Mouse (Mus musculus) midbrain, embryonic 13.5 days (tissue): Measurements from ENCODE around the gene Cryge. TPM values are rescaled to one million over a fixed set of nuclear protein-coding genes. Genes with fewer than 3 reads are reported as not detected.
"Not testable (repeated sequence)": the region's sequence is repeated elsewhere in the genome, so short reads cannot be mapped to it uniquely, and the experiment has no call there.

Source experiments
- ATAC-seq: fragments of 200-750 bp; cut with Nextera tagmentation; 2 replicates; pipeline ENCODE4 v1.8.0; 2017; ENCODE audit warnings: mild to moderate bottlenecking, moderate TSS enrichment, moderate library complexity
- H3K27ac ChIP-seq: fragments of 300-500 bp; sonication (generic); 2 replicates; pipeline ENCODE4 v1.5.1; 2015; ENCODE audit warnings: inconsistent platforms, mild to moderate bottlenecking, moderate library complexity
- H3K27me3 ChIP-seq: fragments of 300-500 bp; sonication (generic); 2 replicates; pipeline ENCODE4 v1.6.1; 2015; ENCODE audit warnings: mild to moderate bottlenecking, inconsistent platforms
- H3K36me3 ChIP-seq: fragments of 300-500 bp; sonication (generic); 2 replicates; pipeline ENCODE4 v1.6.1; 2015; ENCODE audit warnings: mild to moderate bottlenecking, inconsistent platforms
- H3K4me1 ChIP-seq: fragments of 300-500 bp; sonication (generic); replicated peaks from 2 replicates; pipeline ENCODE4 v1.6.1; 2015; ENCODE audit warnings: inconsistent platforms
- H3K4me2 ChIP-seq: fragments of 300-500 bp; sonication (generic); replicated peaks from 2 replicates; pipeline ENCODE4 v1.6.1; 2015; ENCODE audit warnings: moderate library complexity, mild to moderate bottlenecking, inconsistent platforms
- H3K4me3 ChIP-seq: fragments of 300-500 bp; sonication (generic); replicated peaks from 2 replicates; pipeline ENCODE4 v1.5.1; 2015; ENCODE audit warnings: mild to moderate bottlenecking, inconsistent platforms
- H3K9ac ChIP-seq: fragments of 300-500 bp; sonication (generic); replicated peaks from 2 replicates; pipeline ENCODE4 v1.6.1; 2015; ENCODE audit warnings: mild to moderate bottlenecking, inconsistent platforms
- H3K9me3 ChIP-seq: fragments of 300-500 bp; sonication (generic); 2 replicates; pipeline ENCODE4 v1.6.1; 2016; ENCODE audit warnings: mild to moderate bottlenecking, inconsistent platforms
- WGBS: fragments of 180-500 bp; shearing (Covaris S2); methylation state at CpG from one replicate; pipeline ENCODE4 v1.1.7; 2015; 5-methylcytosine and 5-hydroxymethylcytosine counted together
- polyA plus RNA-seq: library from polyadenylated mRNA; unstranded; fragments of >200 nt; fragmentation: Nextera tagmentation; extraction: Ambion mirVana; gene quantifications from 2 replicates; pipeline ENCODE4 v1.2.1, GENCODE M21; 2015

Cryge gene
- not detected in 2 replicates for polyA plus RNA-seq

DNA sequence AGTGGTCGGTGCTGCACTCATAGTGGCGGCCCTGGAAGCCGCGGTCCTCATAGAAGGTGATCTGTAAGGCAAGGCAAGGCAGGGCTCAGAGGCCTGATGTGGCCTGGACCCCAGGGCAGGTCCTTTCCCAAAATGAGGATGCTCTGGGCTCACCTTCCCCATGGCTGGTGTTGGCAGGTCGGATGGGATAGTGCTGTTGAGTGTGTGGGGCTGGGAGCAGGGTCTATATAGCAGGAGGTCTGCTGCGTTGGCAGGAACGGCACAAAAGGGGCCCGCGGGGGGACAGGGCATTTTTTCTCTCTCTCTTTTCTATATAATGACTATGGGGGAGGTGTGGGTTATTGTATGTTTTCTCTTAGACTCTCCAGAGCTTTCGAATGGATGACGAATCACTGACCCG, at the start of gene Cryge:
Cryge (minus strand) TSS at position 198 of the 400 bp plus-strand sequence.
- not testable (repeated sequence) for H3K4me3 ChIP-seq, H3K9me3 ChIP-seq, H3K9ac ChIP-seq, H3K4me2 ChIP-seq, H3K27me3 ChIP-seq, H3K36me3 ChIP-seq, H3K27ac ChIP-seq, ATAC-seq, H3K4me1 ChIP-seq
- 65% methylated on average over 12 of the region's 12 CpGs for WGBS

DNA sequence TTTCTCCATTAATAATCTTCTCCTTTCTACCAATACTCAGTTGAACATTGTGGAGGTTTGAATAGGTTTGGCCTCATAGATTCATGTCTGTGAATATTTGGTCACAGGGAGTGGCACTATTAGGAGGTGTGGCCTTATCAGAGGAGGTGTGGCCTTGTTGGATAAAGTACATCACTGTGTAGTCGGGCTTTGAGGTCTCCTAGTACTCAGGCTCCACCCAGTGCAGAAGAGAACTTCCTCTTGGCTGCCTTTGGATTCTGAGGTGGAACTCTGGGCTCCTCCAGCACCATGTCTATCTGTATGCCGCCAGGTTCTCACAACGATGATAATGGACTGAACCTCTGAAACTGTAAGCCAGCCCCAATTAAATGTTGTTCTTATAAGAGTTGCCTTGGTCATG, 46.0 kb upstream of the Cryge start:
- H3K9me3 ChIP-seq: no peaks in the 10 kb centered on the region
- H3K36me3 ChIP-seq: no peaks in the 10 kb centered on the region
- H3K4me2 ChIP-seq: no peak overlapping the region
- ATAC-seq: no peak
- no peaks in the 10 kb centered on the region for H3K4me1 ChIP-seq
- no peak overlapping the region for H3K4me3 ChIP-seq
- H3K27me3 ChIP-seq: no peaks in the 10 kb centered on the region
- H3K9ac ChIP-seq: no peak overlapping the region
- 88% methylated on average over 3 of the region's 3 CpGs for WGBS
- H3K27ac ChIP-seq: no peak overlapping the region

DNA sequence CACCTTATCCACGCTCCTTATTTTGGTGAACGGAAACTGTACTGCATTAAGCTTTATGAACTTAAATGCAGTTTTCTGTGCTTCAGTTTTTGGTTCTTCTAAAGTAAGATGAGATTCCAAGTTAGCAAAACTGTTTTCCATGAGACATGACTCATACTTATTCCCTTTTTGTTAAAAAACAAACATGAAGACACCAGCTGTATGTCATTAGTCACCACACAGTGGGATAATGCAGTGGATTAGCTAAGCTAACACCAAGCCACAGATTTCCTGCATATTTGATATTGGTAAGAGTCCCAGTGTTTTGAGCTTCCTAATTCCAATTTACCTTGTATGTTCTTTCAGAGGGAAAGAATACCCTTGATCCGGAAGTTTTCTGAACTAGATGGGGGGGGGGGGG, 40.6 kb upstream of the Cryge start:
- no peak overlapping the region for H3K27ac ChIP-seq
- ATAC-seq: no peak
- H3K36me3 ChIP-seq: no peaks in the 10 kb centered on the region
- H3K4me1 ChIP-seq: no peaks in the 10 kb centered on the region
- H3K4me2 ChIP-seq: no peak overlapping the region
- H3K9me3 ChIP-seq: no peaks in the 10 kb centered on the region
- whole genome bisulfite sequencing: 91% methylated on average over 3 of the region's 3 CpGs
- no peak overlapping the region for H3K4me3 ChIP-seq
- no peaks in the 10 kb centered on the region for H3K27me3 ChIP-seq
- no peak overlapping the region for H3K9ac ChIP-seq

DNA sequence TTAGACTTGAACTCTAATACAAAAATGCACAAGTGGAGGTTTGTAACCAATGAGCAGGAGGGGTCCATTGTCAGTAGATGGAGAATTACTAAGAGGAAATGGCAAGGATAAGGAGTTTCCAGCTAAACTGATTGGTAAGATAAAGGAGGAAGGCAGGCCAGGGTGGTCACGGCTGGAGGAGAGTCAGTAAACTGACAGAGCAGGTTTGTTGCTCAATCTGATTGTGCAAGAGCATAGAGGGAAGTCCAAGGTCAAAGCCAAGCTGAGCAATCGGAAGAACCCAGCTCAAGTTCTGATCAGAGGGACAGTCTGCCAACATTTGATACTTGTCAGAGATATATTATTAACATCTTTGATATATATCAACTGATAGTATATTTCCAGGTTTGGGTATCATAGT, 39.4 kb upstream of the Cryge start:
- H3K4me2 ChIP-seq: no peak overlapping the region
- no peaks in the 10 kb centered on the region for H3K27me3 ChIP-seq
- WGBS: 74% methylated on average over 2 of the region's 2 CpGs
- no peak overlapping the region for H3K4me3 ChIP-seq
- H3K9me3 ChIP-seq: no peaks in the 10 kb centered on the region
- H3K4me1 ChIP-seq: no peaks in the 10 kb centered on the region
- no peaks in the 10 kb centered on the region for H3K36me3 ChIP-seq
- no peak for ATAC-seq
- no peak overlapping the region for H3K27ac ChIP-seq
- H3K9ac ChIP-seq: no peak overlapping the region

DNA sequence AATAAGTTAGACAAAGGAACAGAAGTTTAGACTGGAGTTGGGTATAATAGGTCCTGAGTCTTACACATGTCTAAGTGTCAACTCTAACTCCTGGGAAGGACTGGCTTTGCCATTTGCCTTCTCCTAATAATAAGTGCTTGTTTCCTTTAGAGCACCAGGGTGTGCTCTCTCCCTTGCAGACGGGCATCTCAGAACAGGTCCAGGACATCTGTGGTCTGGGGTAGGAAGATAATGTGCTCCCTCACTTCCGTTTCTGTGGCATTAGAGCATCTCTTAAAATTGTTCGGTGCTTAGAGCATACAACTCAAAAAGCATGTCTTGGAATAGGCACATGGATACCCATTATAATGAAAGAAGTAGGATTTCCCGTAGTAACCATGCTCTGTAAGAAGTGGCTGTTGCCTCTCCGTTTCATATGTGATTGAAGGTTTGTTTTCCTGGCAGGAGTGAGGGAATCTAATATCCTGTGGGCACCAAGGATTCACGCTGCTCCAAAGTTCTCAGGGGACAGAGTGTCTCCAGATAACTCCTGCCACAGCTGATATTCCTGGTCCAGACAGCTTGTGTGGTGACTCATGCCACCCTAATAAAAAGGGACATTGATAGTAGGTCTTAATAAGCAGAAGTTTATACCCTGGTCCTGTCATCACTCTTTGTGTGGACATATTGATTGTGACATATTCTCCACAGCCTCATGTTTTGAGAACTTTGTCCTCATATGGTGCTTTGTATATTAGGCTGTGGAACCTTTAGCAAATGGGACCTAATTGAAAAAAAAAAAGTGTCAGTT, 37.8 kb upstream of the Cryge start:
- WGBS: 84% methylated on average over 6 of the region's 6 CpGs
- Histone ChIP-seq H3K27me3 (no peaks in the 10 kb centered on the region), H3K4me3 (no peak overlapping the region), H3K9me3 (no peaks in the 10 kb centered on the region), H3K4me1 (no peaks in the 10 kb centered on the region), H3K9ac (no peak overlapping the region), H3K27ac (no peak overlapping the region), H3K36me3 (no peaks in the 10 kb centered on the region), H3K4me2 (no peak overlapping the region)
- ATAC-seq: no peak

DNA sequence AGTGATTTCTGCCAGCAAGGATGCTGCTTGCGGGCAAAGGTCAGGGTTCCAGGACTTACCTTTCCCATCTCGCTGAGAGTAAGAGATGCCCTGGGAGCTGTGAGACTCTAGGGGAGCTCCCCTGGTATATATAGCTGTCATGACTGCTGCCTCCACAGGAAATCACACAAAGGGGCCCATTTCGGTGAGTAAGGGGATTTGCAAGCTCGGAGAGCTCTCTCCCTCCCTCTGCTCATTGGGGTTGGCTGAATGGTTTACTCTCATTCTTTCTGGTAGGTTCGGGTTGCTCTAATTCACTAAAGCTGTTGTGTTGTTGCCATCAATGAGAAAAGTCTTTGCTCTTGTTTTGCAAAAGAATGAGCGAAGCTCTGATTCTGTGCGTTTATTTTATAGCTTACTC, 31.2 kb upstream of the Cryge start, which contains the start of gene Crygb:
Crygb (minus strand) TSS at position 101 of the 400 bp plus-strand sequence.
- H3K4me1 ChIP-seq: no peaks in the 10 kb centered on the region
- no peaks in the 10 kb centered on the region for H3K9me3 ChIP-seq
- H3K4me2 ChIP-seq: peak within 1 kb of the TSS; percentile 23; the same call in 1 of the 2 replicates
- no peak within 1 kb of the TSS for H3K9ac ChIP-seq
- H3K36me3 ChIP-seq: no peaks in the 10 kb centered on the region
- no peak for ATAC-seq
- no peaks in the 10 kb centered on the region for H3K27me3 ChIP-seq
- no peak within 1 kb of the TSS for H3K27ac ChIP-seq
- no peak within 1 kb of the TSS for H3K4me3 ChIP-seq
- 26% methylated on average over 7 of the region's 7 CpGs for WGBS

DNA sequence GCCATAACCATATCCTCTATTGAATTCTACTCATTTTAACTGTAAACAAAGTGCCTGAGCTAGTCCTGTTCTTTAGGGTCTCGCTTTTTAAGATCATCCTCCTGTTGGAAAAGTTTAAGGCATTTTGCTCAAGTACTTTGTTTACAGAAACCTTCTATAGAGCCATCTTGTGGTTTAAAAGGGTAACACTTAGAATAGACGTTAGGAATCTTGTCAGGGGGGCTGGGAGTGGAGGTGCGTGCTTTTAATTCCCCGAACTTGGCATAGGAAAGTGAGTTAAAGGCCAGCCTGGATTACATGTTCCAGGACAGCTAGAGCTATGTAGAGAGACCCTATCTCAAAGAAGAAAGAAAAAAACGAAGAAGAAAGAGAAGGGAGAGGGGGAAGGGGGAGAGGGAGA, 24.7 kb upstream of the Cryge start:
- Histone ChIP-seq H3K4me1 (no peaks in the 10 kb centered on the region), H3K27me3 (no peaks in the 10 kb centered on the region), H3K4me3 (no peak overlapping the region), H3K9ac (no peak overlapping the region), H3K4me2 (no peak overlapping the region), H3K9me3 (no peaks in the 10 kb centered on the region), H3K27ac (no peak overlapping the region), H3K36me3 (no peaks in the 10 kb centered on the region)
- 20% methylated on average over 5 of the region's 5 CpGs for WGBS
- no peak for ATAC-seq

DNA sequence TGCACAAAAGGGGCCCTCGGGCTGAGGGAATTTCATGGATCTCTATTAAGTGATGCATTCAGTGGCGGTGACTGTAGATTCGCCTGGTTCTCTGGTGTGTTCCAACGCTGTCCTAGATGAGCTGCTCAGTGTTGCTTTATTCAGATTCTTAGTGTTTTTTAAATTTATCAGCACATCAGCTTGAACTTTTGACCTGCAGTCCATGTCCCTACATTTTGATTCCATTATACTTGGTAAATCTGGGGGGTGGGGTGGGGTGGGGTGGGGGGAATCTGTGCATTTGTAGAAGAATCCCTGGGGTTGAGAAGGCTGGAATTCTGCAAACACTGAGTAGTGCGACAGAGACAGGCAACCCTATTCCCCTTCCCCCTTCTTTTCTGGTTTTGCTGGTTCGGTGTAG, 22.6 kb upstream of the Cryge start, which contains the start of gene Crygc:
Crygc (minus strand) TSS at position 101 of the 400 bp plus-strand sequence.
- Histone ChIP-seq H3K27ac (no peak within 1 kb of the TSS), H3K27me3 (no peaks in the 10 kb centered on the region), H3K36me3 (no peaks in the 10 kb centered on the region), H3K4me3 (no peak within 1 kb of the TSS), H3K4me2 (no peak within 1 kb of the TSS), H3K9me3 (no peaks in the 10 kb centered on the region), H3K9ac (no peak within 1 kb of the TSS), H3K4me1 (no peaks in the 10 kb centered on the region)
- WGBS: 55% methylated on average over 6 of the region's 6 CpGs
- ATAC-seq: no peak

DNA sequence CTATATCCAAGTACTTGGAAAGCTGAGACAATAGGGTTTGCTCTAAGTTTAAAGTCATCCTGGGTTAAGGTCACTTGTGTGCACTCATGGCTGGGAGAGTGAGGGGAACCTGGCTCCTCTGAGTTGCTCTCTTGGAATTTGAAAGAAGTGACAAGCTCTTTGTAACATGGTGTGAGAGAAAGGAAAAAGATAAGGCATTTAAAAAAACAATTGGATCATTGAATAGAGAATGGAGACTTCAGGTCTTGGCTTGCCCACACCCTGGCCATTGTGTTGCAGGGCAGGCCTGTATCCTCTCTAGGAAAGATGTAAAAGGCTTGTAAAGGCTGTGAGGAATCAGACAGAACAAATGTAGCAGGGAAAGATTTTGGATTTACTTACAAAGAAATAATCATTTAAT, 16.9 kb upstream of the Cryge start:
- no peak overlapping the region for H3K4me2 ChIP-seq
- H3K4me1 ChIP-seq: no peaks in the 10 kb centered on the region
- no peak for ATAC-seq

DNA sequence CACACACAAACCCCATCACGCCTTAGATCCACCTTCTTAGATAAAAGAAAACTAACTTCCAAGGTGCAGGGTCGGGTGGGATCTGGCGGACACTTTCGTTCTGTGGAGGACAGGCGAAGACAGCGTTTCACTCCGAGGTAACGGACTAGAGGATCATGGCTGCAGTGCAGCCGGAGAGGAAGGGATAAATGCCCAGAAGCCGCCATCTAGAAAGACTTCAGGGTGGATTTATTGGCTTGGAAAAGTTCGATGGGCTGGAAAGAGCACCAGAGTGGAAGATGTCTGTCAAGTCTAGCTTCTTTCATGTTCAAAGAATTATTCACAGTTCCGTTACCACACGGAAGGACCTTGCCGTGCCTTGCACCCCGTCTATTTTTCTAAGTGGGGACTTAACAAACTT, 13.3 kb upstream of the Cryge start:
- no peaks in the 10 kb centered on the region for H3K4me1 ChIP-seq
- no peaks in the 10 kb centered on the region for H3K36me3 ChIP-seq
- no peaks in the 10 kb centered on the region for H3K9me3 ChIP-seq
- no peak overlapping the region for H3K4me3 ChIP-seq
- no peak overlapping the region for H3K9ac ChIP-seq
- WGBS: 82% methylated on average over 15 of the region's 15 CpGs
- no peak overlapping the region for H3K27ac ChIP-seq
- ATAC-seq: no peak
- no peaks in the 10 kb centered on the region for H3K27me3 ChIP-seq
- no peak overlapping the region for H3K4me2 ChIP-seq

More for the DNA sequence above, 16.9 kb upstream of the Cryge start:
- H3K9ac ChIP-seq: no peak overlapping the region
- no peaks in the 10 kb centered on the region for H3K27me3 ChIP-seq
- H3K4me3 ChIP-seq: no peak overlapping the region
- no peaks in the 10 kb centered on the region for H3K36me3 ChIP-seq
- H3K9me3 ChIP-seq: no peaks in the 10 kb centered on the region
- no peak overlapping the region for H3K27ac ChIP-seq

DNA sequence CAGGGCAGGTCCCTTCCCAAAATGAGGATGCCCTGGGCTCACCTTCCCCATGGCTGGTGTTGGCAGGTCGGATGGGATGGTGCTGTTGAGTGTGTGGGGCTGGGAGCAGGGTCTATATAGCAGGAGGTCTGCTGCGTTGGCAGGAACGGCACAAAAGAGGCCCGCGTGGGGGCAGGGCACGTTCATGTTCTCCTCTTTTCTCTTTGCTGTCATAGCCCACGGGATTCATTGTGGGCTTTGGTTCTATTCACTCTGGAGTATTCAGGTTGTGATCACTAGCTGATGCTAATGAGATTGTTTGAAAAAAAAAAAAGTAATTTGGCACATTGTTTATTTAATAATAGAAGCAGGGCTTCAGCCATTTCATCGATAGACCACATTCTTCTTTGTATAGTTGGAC, 12.4 kb upstream of the Cryge start, which contains the start of gene Crygd:
Crygd (minus strand) TSS at position 101 of the 400 bp plus-strand sequence.
- Histone ChIP-seq H3K4me3 (no peak within 1 kb of the TSS), H3K4me1 (no peaks in the 10 kb centered on the region), H3K27ac (no peak within 1 kb of the TSS), H3K36me3 (no peaks in the 10 kb centered on the region), H3K27me3 (no peaks in the 10 kb centered on the region), H3K4me2 (no peak within 1 kb of the TSS), H3K9me3 (no peaks in the 10 kb centered on the region), H3K9ac (no peak within 1 kb of the TSS)
- WGBS: 63% methylated on average over 8 of the region's 8 CpGs
- ATAC-seq: no peak

DNA sequence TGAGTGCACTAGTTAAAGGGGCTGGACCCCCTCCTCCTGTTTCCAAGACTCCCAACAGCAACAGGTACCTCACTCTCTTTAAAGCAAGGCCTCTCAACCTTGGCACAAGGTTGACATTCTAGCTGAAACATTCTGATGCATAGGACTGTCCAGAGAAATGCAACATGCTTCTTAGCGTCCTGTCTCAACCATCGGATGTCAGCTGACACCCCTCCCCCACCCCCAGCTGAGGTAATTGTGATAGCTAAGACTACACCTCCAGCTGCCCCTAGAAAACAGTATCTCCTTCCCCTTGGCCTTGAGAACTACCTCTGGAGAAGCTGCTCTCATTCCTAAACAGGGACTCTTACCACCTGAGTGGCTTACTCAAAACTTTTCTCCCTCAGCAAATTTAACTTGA, 1.2 kb upstream of the Cryge start:
- 37% methylated on average over 2 of the region's 2 CpGs for WGBS
- Histone ChIP-seq H3K4me2 (no peak overlapping the region), H3K9ac (no peak overlapping the region), H3K27me3 (no peaks in the 10 kb centered on the region), H3K4me1 (0 out of 2 replicates have a peak, but pooled peaks cover 3% of the 10 kb centered on the region), H3K27ac (no peak overlapping the region), H3K9me3 (no peaks in the 10 kb centered on the region), H3K4me3 (no peak overlapping the region), H3K36me3 (no peaks in the 10 kb centered on the region)
- ATAC-seq: no peak

DNA sequence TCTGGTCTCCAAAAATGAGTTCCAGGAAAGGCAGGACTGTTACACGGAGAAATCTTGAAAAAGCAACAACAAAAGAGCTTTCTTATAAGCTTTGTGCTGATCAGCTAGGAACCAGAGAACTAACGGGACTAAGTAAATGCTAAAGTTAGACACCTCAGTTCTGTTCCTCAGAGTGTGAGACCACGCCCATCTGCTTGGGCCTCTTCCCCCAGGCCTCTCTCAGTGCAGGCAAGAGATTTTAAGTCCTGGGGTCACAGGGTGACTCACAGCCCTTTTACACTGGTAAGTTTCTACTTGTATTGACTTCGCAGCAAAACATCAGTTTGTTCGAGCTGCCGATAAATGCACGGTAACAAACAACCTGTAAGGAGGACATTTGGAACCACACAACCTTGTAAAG, 747 bp upstream of the Cryge start:
- H3K27ac ChIP-seq: no peak overlapping the region
- H3K4me2 ChIP-seq: no peak overlapping the region
- no peaks in the 10 kb centered on the region for H3K9me3 ChIP-seq
- no peaks in the 10 kb centered on the region for H3K27me3 ChIP-seq
- no peaks in the 10 kb centered on the region for H3K36me3 ChIP-seq
- no peak overlapping the region for H3K4me3 ChIP-seq
- WGBS: 64% methylated on average over 7 of the region's 7 CpGs
- H3K9ac ChIP-seq: no peak overlapping the region
- 0 out of 2 replicates have a peak, but pooled peaks cover 3% of the 10 kb centered on the region for H3K4me1 ChIP-seq
- ATAC-seq: no peak
